Mouse (Mus musculus) neural tube, embryonic 11.5 days (tissue): ENCODE measurements around the gene Tmppe. TPM values are rescaled to one million over a fixed set of nuclear protein-coding genes. Genes with fewer than 3 reads are reported as not detected.

Source experiments
- ATAC-seq: fragments of 200-750 bp; cut with Nextera tagmentation; 2 replicates; pipeline ENCODE4 v1.8.0; 2017; ENCODE audit warnings: moderate number of reproducible peaks, mild to moderate bottlenecking, moderate TSS enrichment, moderate library complexity; ENCODE audit not compliant: insufficient read depth, low FRiP score, low TSS enrichment
- DNase-seq: peaks from one replicate; pipeline ENCODE4 v3.0.0-alpha.2; 2015; ENCODE audit warnings: low spot score
- H3K27ac ChIP-seq: fragments of 300-500 bp; sonication (generic); 2 replicates; pipeline ENCODE4 v1.5.1; 2014; ENCODE audit warnings: low read depth, mild to moderate bottlenecking, low read length
- H3K27me3 ChIP-seq: fragments of 300-500 bp; sonication (generic); 2 replicates; pipeline ENCODE4 v1.6.1; 2014; ENCODE audit warnings: mild to moderate bottlenecking, low read length, mixed read lengths; ENCODE audit not compliant: control insufficient read depth, insufficient read depth
- H3K36me3 ChIP-seq: fragments of 300-500 bp; sonication (generic); 2 replicates; pipeline ENCODE4 v1.6.1; 2014; ENCODE audit warnings: mild to moderate bottlenecking, low read length, moderate library complexity, mixed read lengths; ENCODE audit not compliant: control insufficient read depth, insufficient read depth
- H3K4me1 ChIP-seq: fragments of 300-500 bp; sonication (generic); 2 replicates; pipeline ENCODE4 v1.6.1; 2014; ENCODE audit warnings: low read length, mixed read lengths; ENCODE audit not compliant: control insufficient read depth, insufficient read depth
- H3K4me2 ChIP-seq: fragments of 300-500 bp; sonication (generic); 2 replicates; pipeline ENCODE4 v1.6.1; 2014; ENCODE audit warnings: low read depth, mild to moderate bottlenecking, moderate library complexity
- H3K4me3 ChIP-seq: fragments of 300-500 bp; sonication (generic); 2 replicates; pipeline ENCODE4 v1.5.1; 2014; ENCODE audit warnings: low read depth, low read length
- H3K9ac ChIP-seq: fragments of 300-500 bp; sonication (generic); 2 replicates; pipeline ENCODE4 v1.6.1; 2014; ENCODE audit warnings: mild to moderate bottlenecking, low read length
- H3K9me3 ChIP-seq: fragments of 300-500 bp; sonication (generic); 2 replicates; pipeline ENCODE4 v1.6.1; 2016; ENCODE audit warnings: low read length; ENCODE audit not compliant: control insufficient read depth
- WGBS: fragments of 180-500 bp; shearing (Covaris S2); extraction: QIAGEN DNeasy Blood & Tissue Kit; methylation state at CpG from one replicate; pipeline ENCODE4 v1.1.7; 2014; 5-methylcytosine and 5-hydroxymethylcytosine counted together
- polyA plus RNA-seq: library from polyadenylated mRNA; unstranded; fragments of >200 nt; fragmentation: Nextera tagmentation; extraction: Ambion mirVana; gene quantifications from 2 replicates; pipeline ENCODE4 v1.2.1, GENCODE M21; 2014

Tmppe gene
- polyA plus RNA-seq, 1 experiment from 2014 or later = 4.7 TPM

DNA sequence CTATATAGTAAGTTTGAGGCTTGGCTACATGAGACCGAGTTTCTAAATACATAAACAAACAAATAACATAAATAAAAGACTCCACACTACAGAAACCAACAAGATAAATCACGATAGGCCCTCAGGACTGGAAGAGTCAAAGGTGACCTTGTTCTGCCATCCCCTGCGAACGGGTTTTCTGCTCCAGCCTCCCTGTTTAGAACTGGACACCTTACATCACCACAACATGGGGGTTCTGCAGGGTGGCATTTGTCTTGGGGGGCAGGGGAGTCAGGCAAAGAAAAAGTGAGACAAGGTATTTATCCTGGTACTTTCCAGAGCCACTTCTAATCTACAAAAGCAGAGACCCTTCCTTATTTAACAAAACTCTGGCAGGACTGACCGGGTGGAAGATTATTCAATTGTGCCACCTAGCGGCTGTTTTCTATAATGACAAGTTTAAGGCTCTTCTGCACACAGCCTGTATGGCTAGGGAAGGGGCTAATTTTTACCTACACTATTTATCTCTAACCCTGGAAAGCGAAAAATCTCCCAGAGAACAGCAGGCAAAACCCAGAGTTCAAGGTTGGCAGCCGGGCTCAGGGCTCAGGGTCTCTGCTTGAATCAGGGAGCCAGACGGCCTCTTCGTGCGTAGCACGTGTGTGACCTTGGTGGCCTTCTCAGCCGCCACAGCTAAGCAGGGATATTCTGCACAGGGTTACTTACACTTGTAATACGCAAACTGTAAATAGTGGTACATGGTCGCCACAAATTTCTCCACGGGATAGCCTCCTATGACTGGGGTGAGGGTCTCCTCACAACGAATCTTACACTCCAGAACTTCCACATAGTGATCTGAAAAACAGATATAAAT, 19.8 kb upstream of the Tmppe start:
- WGBS = 69% methylated on average over 17 of the region's 17 CpGs
- Histone ChIP-seq H3K9me3 (no peaks in the 10 kb centered on the region), H3K4me3 (no peak overlapping the region), H3K9ac (no peak overlapping the region), H3K4me2 (no peak overlapping the region), H3K36me3 (no peaks in the 10 kb centered on the region), H3K4me1 (no peaks in the 10 kb centered on the region), H3K27ac (no peak overlapping the region), H3K27me3 (no peaks in the 10 kb centered on the region)
- ATAC-seq = peak; percentile 57; the same call in 1 of the 2 replicates
- peak; percentile 53 for DNase-seq

DNA sequence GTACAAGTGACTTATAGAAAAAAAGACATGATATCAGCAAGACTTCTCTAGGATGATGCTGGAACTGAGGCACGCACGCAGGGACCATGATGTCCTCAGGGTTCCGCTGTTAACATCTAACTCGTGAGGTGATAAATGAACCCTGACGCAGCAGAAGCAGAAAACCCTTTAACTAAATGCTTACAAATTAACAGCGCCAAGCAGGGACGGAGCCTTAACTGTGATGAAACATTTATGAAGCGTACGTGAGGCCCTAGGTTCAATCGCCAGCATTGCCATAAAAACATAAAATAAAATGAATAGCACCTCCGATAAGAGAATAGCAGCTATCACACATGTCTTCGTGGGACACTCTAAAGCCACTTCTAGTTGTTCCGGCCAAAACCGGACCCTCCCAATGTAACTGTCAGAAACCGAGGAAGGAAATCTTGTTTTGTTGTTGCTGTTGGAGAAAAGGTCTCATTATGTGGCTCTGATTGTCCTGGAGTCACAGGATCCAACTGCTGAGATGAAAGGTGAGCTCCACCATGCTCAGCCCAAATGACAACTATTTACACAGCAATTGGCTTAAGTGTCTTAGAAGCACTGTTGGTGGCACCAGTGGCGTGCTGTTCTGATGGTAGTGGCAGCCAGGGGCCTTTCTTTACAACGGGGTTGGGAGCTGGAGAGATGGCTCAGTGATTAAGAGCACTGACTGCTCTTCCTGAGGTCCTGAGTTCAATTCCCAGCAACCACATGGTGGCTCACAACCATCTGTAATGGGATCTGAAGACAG, 17.8 kb upstream of the Tmppe start:
- Histone ChIP-seq H3K36me3 (no peaks in the 10 kb centered on the region), H3K4me2 (no peak overlapping the region), H3K9me3 (no peaks in the 10 kb centered on the region), H3K27me3 (no peaks in the 10 kb centered on the region), H3K27ac (no peak overlapping the region), H3K4me3 (no peak overlapping the region), H3K9ac (no peak overlapping the region), H3K4me1 (no peaks in the 10 kb centered on the region)
- no peak for DNase-seq
- no peak for ATAC-seq
- WGBS = 62% methylated on average over 17 of the region's 17 CpGs

DNA sequence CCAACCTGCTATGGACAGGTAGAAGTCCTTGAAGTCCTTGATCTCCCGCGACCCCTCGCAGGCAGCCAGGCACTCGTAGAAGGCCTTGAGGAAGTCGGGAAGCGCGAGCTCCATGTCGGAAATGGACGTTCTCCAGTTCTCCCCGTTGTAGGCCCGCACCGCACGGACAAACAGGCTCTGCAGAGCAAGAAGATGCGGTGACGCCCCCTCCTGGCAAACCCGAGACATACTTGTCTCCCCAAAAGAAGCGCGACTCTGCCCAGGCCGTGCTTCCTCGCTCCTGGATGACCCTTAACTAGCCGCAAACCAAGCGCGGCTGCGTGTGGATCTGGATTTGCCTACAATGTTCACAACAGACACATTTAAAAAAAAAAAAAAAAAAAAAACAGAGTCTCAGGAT, 16.2 kb upstream of the Tmppe start:
- no peaks in the 10 kb centered on the region for H3K36me3 ChIP-seq
- DNase-seq (no peak), ATAC-seq (no peak)
- no peaks in the 10 kb centered on the region for H3K27me3 ChIP-seq
- no peak overlapping the region for H3K4me3 ChIP-seq
- no peaks in the 10 kb centered on the region for H3K4me1 ChIP-seq
- H3K9me3 ChIP-seq = no peaks in the 10 kb centered on the region
- 91% methylated on average over 24 of the region's 24 CpGs for WGBS
- no peak overlapping the region for H3K9ac ChIP-seq
- H3K4me2 ChIP-seq = no peak overlapping the region
- no peak overlapping the region for H3K27ac ChIP-seq

DNA sequence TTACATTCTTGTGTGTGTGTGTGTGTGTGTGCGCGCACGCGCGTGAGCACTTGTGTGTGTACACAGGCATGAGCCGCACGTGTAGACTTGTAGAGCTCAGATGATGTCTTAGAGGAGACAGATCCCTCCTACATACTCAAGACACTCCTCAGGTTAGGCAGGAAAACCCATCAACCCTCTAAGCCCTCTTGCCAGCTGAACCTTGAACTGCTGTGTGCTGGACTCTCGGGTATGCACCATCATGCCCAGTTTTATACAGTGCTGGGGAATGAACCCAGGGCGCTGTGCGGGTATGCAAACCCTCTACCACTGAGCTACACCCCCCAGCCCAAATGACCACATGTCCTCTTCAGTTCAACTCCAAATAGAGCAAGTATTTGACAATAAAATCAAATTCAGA, 15.7 kb upstream of the Tmppe start:
- ATAC-seq = no peak
- 96% methylated on average over 10 of the region's 10 CpGs for WGBS
- Histone ChIP-seq H3K4me2 (no peak overlapping the region), H3K4me1 (no peaks in the 10 kb centered on the region), H3K27ac (no peak overlapping the region), H3K36me3 (no peaks in the 10 kb centered on the region), H3K27me3 (no peaks in the 10 kb centered on the region), H3K9me3 (no peaks in the 10 kb centered on the region), H3K4me3 (no peak overlapping the region), H3K9ac (no peak overlapping the region)
- DNase-seq = no peak

GRCm38 (mm10) chr9:114387086-114387485, 13.8 kb upstream of the Tmppe start:
- H3K9ac ChIP-seq = no peak overlapping the region
- H3K4me2 ChIP-seq = no peak overlapping the region
- no peak overlapping the region for H3K27ac ChIP-seq
- no peak overlapping the region for H3K4me3 ChIP-seq
- WGBS = 51% methylated on average over 6 of the region's 6 CpGs
- DNase-seq = no peak
- no peaks in the 10 kb centered on the region for H3K4me1 ChIP-seq
- no peaks in the 10 kb centered on the region for H3K36me3 ChIP-seq
- ATAC-seq = no peak
- no peaks in the 10 kb centered on the region for H3K27me3 ChIP-seq
- H3K9me3 ChIP-seq = no peaks in the 10 kb centered on the region

- DNase-seq (no peak), ATAC-seq (no peak)
- WGBS = 91% methylated on average over 8 of the region's 8 CpGs
- no peaks in the 10 kb centered on the region for H3K9me3 ChIP-seq
- no peak overlapping the region for H3K4me3 ChIP-seq
- H3K27ac ChIP-seq = no peak overlapping the region
- H3K36me3 ChIP-seq = no peaks in the 10 kb centered on the region
- H3K9ac ChIP-seq = no peak overlapping the region
- H3K4me1 ChIP-seq = no peaks in the 10 kb centered on the region
- H3K27me3 ChIP-seq = no peaks in the 10 kb centered on the region
- no peak overlapping the region for H3K4me2 ChIP-seq
These were observed 12.6 kb upstream of the Tmppe start for GRCm38 (mm10) chr9:114388288-114388687.

GRCm38 (mm10) chr9:114388701-114389370, 12.1 kb upstream of the Tmppe start:
- Histone ChIP-seq H3K4me3 (no peak overlapping the region), H3K9ac (no peak overlapping the region), H3K27me3 (no peaks in the 10 kb centered on the region), H3K9me3 (no peaks in the 10 kb centered on the region), H3K4me1 (no peaks in the 10 kb centered on the region), H3K4me2 (no peak overlapping the region), H3K27ac (no peak overlapping the region), H3K36me3 (no peaks in the 10 kb centered on the region)
- DNase-seq (no peak), ATAC-seq (no peak)
- 82% methylated on average over 3 of the region's 3 CpGs for WGBS

DNA sequence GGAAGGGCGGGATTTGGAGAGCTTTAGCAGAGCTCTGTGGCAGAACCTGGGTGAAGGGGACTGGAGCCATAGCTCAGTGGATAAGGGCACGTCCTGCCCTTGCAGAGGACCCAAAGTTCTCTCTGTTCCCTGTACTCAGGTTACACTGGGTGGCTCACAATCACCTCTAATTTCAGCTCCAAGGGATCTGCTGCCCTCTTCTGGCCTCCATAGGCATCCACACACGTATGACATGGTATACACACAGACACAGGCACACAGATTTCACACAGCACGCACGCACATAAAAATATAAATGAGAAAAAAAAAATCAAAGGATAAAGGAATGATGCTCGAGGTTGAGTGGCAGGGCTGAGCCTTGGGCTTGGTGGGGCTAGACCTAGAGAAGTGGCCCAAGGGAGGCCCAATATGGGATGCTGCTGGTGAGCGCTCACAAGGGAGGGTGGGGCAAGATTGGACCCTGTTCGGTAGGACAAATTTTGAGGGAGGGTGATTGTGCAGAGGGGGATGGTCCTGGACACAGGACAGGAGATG, 11.5 kb upstream of the Tmppe start:
- H3K9me3 ChIP-seq = no peaks in the 10 kb centered on the region
- H3K36me3 ChIP-seq = no peaks in the 10 kb centered on the region
- H3K4me1 ChIP-seq = no peaks in the 10 kb centered on the region
- no peak overlapping the region; the same call in 1 of the 2 replicates for H3K9ac ChIP-seq
- peak overlapping the region; percentile 65 for H3K4me3 ChIP-seq
- H3K27ac ChIP-seq = no peak overlapping the region
- peak; percentile 24; the same call in 1 of the 2 replicates for ATAC-seq
- DNase-seq = peak; percentile 14
- no peaks in the 10 kb centered on the region for H3K27me3 ChIP-seq
- peak overlapping the region; percentile 90 for H3K4me2 ChIP-seq
- WGBS = 79% methylated on average over 8 of the region's 8 CpGs
